Mouse (Mus musculus): ENCODE results near the gene Tnfsf12.
A peak's percentile ranks its signal among the peaks of the same experiment; 100 is the strongest.
"Not testable (repeated sequence)": the region's sequence is repeated elsewhere in the genome, so short reads cannot be mapped to it uniquely, and the experiment has no call there.

Tnfsf12 gene

DNA sequence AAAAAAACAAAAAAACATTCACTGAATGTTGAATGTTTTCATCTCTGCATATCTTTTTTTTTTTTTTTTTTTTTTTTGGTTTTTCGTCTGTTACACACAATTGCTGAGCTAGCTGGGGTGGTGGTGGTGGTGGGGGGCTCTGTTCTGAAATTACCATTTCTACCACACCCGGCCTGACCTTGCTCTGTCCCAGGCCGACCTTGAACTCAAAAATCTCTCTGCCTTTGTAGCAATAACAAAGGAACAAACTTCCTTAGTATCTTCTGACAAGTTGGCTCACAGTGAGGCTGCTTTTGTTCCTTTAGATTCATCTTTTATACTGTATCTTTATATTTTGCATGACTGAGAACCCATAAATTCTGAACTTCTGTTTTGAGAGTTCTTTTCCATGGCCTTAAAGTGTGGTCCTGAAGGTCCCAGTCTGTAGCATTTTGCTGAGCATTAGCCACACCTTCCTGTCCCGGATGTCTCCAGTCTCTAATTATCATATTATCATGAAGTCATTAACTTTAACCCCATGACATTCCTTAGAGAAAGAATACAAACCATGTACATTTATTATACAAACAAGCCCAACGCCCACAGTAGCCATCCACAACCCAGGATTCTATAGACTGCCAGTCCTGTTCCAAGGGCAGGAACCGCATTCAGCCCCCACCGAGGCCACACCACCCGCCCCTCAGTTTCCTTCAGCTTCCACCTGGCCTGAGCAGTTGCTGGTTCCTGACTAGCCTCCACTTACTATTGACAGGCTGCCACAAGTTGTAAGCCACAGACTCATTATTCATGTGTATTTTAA is 8.4 kb upstream of the Tnfsf12 start:
- no peak for DNase-seq (ENCODE audit: low spot score)

DNA sequence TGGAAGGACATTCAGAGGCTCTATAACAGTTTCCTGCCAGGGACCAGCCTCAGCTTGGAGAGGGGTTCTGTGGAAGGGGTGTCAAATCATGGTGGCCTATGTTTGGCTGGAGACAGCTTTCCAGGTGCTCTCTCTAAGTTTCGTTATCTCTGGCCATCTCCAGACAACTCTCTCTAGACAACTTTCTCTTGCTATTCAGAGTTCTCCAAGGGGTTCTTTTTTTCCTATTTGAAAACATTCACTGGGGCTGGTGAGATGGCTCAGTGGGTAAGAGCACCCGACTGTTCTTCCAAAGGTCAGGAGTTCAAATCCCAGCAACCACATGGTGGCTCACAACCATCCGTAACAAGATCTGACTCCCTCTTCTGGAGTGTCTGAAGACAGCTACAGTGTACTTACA is 7.7 kb upstream of the Tnfsf12 start:
- not testable (repeated sequence) for DNase-seq (ENCODE audit: low spot score)

DNA sequence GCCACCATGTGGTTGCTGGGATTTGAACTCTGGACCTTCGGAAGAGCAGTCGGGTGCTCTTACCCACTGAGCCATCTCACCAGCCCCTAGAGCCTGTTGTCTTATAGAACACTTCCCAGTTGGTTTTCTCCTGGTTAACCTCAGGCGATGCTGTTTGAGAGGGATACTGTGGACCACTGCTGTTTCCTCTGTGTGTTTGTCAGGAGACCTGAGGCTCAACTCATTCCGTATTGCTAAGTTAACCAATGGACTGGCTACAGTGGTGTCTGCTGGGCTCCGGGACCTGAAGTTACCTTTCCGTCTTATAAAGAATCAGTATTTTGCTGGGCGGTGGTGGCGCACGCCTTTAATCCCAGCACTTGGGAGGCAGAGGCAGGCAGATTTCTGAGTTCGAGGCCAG is 7.2 kb upstream of the Tnfsf12 start:
- not testable (repeated sequence) for DNase-seq (ENCODE audit: low spot score)

DNA sequence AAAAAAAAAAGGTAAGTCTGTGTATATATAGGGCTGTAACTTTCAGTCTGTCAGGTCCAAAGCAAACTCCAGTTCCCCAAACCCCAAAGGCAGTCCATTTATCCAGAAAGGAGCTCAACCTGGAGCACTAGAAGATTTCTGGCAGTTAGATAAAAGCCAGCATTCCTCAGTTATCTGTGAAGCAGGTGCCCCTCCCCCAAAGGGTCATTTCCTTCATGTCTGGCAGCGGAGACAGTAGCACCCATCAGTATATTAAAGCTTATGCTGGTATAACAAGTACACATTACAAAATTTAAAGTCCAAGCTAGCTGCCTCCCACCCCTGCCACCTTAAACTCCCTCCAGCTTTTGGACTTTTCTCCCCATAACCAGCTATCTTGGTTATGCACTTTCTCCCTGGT is 3.9 kb upstream of the Tnfsf12 start:
- no peak for DNase-seq (ENCODE audit: low spot score)

DNA sequence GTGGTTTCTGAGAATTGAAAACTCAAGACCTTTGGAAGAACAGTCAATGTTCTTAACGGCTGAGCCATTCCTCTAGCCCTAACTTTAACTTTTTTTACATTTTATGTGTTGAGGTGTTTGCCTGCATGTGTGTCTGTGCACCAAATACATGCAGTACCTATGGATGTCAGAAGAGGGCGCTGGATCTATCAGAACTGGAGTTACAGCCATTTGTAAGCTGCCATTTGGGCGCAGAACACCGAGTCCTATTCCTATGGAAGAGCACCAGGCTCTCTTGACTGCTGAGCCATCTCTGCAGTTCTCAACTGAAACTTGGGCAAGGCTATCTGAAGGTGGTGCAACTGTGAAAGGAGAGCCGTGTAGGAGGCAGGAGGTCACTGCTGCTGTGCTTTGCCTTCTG is 2.9 kb upstream of the Tnfsf12 start:
- no peak for DNase-seq (ENCODE audit: low spot score)

DNA sequence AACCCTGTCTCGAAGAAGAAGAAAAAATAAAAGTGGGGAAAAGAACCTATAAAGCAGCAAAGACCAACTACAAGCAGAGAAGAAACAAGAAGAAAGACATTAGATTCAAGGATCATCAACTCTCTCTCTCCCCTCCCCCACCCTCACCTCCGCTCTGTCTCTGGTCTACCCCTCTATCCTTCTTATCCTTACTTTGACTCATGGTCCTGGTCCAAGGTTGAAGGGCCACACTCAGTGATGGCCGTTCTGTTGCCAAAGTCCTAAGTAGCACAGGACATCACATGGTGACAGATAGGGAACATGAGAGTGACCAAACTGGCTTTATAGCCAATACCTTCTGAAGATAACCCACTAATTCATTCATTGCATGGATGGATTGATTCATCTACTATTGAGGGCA is 1.7 kb upstream of the Tnfsf12 start:
- no peak for DNase-seq (ENCODE audit: low spot score)

DNA sequence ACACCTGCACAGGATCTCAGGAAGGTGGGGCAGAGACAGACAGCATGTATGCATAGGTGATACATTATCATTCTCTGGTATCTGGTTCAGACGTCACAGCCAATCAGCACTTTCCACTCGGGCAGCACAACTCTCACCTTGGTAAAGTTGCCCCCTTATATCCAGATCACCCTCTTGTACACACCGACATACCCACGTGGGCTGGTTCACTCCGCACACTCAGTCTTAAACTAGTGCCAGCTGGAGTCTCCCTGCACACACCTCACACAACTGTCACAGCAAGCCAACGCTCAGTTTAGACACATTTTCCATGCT is 646 bp downstream of the Tnfsf12 start:
- DNase-seq (ENCODE audit: low spot score): no peak

DNA sequence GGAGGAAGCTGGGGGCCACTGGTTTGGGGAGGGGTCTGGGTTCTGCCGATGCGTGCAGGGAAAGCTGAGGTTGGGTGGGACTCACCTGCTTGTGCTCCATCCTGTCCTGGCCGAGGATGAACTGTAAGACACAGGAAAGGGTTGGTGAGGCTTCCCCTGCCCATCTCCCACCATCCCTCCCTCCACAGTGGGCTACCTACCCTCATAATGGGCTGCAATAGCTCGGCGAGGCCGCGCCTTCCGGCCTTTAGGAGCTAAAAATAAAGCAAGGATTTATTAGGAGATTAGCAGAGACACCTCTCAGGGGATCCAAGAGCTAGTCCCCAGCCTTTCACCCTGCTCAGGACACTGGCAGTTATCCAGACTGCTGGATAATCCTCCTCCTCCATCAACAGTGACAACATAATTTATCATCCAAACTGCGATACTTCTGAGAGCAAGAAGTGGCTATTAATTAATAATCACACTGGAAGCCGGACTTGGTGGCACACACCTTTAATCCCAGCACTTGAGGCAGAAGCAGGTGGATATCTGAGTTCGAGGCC is 2.2 kb downstream of the Tnfsf12 start:
- DNase-seq (ENCODE audit: low spot score): no peak

DNA sequence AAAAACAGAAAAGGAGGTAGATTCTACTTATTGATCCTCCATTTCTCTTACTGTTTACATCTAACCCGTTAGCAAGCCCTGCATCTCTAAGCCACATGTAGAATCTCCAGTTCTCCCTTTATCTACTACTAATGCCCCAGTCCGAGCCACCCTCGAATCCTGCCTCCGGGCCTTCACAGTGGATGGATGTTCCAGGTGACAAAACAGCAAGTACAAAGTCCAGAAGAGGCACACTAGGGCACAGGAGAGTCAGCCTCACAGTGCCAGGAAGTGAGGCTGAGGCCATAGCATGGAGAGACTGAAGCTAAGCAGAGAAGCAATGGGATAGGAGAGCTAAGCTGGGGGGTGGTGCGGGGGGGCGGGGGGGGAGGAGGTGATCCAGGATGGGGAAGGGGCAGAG is 2.8 kb downstream of the Tnfsf12 start:
- DNase-seq (ENCODE audit: low spot score): no peak

DNA sequence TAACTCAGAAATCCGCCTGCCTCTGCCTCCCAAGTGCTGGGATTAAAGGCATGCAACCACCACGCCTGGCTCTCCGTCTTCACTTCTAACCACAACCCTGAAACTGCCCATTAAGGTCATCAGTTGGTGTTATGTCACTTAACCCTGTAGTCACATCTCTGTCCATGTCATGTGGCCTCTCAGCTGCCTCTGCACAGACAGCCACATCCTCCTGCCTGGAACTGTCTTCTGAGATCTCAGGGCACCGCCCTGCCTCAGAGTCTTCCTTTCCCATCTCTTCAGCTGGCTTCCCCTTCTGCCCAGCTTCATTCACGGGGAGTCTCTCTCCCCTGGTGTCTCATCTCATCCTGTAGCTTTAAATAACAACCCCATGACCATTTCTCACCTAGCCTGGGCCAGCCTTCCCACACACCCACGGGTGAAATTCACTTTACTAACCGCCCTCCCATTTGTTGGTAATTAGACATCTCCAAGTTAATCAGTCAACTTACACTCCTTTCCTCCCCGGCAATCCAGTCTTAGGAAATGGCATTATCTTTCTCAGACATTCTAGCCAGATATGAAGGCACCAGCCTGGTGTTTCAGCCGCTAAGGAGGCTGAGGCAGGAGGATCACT is 3.3 kb downstream of the Tnfsf12 start:
- DNase-seq (ENCODE audit: low spot score): no peak

DNA sequence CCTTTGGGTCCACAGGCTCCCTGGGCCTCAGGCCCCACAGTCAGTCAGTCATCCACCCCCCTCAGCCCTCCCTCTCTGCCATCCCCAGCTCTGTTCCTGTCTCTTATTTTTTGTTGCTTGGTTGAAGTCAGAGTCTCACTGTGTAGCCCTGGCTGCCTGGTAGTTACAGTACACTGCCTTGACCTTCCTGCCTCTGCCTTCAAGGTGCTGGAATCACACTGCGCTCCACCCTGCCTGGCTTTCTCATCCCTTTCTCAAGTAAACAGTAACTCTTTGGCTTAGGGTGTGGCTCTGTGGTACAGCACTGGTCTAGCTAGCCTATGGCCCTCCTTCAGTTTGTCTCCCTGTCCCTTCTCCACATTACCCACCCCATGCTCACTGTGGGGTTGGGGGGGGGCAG is 5.8 kb downstream of the Tnfsf12 start:
- no peak for DNase-seq (ENCODE audit: low spot score)

DNA sequence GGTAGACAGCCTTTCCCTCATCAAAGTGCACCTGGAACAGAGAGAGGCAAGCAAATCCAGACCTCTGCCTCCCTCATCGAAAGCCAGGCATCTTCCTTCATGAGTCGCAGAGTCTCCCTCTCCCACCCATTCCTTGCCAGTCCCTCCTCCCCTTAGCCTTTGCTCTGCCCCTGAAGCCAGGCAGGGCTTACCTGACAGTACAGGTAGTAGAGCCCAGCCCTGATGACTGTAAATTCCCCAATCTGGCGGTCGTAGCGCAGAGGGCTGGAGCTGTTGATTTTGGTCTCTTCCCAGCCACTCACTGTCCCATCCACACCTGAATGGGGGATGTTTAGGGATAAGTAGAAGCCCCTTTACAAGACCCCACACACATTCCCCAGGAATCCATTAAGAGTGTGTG is 8.6 kb downstream of the Tnfsf12 start:
- no peak for DNase-seq (ENCODE audit: low spot score)

DNA sequence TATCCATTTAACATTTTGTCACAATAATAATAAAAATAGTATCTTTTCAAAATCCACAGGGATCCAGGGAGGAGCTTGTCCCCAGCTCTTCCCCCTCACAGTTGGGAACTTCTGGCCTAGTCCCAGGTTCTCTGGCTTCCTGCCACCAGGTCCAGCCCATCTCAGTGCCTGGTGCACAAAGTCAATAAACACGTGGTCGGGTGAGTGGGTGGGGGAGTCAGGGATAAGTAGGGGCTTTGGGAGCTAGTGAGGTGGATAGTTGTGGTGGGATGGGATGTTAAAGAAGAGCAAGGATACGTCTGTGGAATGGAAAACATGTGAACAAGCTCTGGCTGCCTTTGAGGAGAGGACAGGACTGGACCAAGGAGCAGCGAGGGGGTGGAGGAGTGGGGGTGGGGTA is 9.3 kb downstream of the Tnfsf12 start:
- no peak for DNase-seq (ENCODE audit: low spot score)

DNA sequence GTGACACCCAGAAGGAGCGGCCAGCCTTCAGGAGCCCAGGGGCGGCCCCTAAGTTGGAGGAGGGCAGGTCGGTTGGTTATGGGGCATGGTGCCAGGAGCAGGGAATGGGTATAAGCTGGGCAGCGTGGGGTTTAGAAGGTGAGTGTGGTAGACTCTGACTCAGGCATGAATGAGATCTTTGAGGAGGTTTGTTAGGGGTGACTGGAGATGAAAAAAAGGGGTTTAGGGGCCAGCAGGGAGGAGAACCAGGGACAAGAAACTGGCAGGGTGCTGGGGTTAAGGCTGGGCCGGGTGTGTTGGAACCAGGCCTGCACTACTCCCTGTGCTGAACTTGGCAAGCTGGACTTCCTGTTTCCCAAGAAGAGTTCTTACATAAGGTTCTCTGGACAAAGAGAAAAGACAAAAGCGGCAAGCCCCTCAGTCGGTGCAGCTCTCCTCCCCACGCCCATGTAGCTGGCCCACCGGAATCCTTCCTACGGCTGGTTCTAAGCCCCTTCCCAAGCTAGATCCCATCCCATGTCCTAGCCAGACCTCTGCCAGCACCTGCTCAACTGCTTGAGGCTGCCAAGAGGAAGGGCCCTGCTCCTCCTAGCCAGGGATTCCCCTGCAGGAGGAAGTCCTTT is 10.0 kb downstream of the Tnfsf12 start, which contains the start of gene Tnfsf13:
Tnfsf13 (minus strand) TSS at position 259 of the 623 bp plus-strand sequence.
- DNase-seq (ENCODE audit: low spot score): no peak

DNA sequence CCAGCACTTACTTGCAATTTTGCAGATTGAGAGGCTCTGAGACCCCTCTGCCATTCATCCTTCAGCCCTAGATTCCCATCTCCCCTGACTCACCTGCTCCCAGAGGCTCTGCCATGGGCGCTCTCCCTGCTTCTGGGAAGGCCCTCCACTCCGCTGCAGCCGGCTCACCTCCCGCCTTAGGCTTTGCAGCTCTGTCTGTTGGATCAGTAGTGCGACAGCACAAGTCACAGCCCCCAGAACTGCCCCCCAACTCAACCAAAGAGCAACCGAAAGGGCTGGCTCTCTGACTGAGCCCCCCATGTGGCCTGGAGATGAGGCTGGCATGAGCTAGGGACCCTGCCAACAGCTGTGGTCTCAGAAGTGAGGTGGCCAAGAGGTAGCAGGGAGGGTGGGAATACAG is 10.7 kb downstream of the Tnfsf12 start:
- DNase-seq (ENCODE audit: low spot score): no peak

DNA sequence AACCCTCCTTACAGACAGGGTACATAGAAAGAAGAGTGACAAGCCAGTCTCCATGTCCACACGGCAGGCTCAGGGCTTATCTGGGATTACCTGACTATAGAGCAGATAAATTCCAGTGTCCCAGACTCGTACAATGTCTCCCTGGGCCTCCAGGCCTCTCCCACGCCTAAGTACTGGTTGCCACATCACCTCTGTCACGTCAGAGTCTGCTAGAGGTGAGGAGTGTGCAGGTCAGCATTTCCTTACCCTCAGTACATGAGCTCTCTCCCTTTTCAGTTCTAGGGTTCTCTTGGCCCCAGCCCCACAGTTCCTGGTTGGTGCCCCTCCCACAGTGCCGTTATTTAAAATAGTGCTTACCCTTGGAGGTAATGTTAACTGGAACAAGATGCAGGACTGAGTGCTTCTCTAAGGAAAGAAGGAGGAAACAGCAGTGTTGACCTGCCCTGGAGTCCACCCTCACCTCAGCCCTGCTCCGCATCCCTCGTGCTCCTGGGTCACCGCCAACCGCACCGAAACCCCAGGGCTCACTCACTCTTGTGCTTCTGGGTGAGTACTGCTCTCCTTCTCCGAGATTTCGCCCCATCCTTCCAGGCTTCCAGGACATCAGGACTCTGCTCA is 11.4 kb downstream of the Tnfsf12 start:
- DNase-seq (ENCODE audit: low spot score): no peak

DNA sequence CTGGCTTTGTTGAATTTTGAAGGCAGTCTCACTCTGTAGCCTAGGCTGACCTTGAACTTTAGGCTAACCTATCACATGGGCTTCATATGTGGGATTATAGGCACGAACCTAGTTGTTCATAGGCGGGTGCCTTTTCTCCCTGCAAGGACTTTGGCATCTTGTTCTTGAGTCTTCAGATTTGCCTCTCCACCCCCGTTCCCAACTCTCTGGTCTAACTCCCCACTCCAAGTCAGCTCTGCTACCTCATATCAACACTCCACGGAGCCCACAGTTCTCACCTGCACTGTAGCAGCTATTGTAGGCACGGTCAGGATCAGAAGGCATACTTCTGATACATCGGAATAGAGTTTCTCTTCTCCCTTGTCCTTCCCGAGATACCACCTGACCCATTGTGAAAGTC is 12.1 kb downstream of the Tnfsf12 start:
- no peak for DNase-seq (ENCODE audit: low spot score)

DNA sequence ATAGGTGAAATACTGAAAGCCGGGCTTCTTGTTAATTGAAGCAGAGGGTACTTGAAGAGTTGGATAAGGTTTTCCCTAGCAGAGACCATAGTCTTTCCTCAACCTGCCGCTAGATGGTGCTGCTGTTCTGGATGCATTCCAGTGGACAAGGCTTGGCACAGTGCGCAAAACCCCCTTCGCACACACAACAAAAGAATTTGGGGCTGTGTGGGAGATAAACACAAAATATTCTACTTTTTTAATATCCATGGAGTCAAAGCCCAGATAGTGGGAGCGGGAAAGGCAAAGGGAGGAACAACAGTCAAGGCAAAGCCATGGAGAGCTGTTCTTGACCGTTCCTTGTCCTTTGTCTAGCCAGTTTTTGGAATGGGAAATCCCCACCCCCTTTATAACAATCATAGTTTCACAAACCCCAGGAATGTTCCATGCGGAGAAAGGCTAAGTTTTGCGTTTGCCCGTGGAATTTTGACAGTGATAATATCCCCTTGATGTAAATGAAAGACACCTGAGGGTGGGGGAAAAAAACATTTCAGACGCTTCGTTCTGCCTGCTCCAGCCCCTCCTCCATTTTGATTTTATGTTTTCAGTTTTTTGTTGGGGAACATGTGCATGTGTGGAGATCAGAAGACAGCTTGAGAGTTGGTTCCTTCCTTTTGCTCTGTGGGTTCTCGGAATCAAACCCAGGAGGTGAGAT is 12.7 kb downstream of the Tnfsf12 start:
- peak; percentile 97 for DNase-seq (ENCODE audit: low spot score)

DNA sequence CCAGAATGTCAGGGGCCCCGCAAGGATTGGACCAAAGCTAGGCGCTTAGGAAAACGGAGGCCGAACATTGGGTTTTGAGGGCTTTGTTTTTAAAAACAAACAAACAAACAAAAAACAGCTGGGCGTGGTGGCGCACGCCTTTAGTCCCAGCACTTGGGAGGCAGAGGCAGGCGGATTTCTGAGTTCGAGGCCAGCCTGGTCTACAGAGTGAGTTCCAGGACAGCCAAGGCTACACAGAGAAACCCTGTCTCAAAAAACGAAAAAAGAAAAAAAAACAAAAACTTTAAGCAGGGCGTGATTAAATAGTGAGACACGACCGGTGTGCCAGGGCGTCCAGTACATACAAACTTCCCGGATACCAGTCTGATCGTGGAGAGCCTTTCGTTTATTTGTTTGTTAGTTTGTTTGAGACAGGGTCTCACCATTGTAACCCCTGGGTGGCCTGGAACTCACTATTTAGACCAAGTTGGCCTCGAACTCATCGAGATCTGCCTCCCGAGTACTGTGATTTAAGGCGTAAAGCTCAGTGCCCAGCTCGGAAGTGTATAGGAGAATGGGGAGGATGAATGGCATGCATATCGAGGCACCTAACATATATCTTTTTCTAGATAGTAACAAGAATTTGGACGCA is 13.3 kb downstream of the Tnfsf12 start:
- no peak for DNase-seq (ENCODE audit: low spot score)

DNA sequence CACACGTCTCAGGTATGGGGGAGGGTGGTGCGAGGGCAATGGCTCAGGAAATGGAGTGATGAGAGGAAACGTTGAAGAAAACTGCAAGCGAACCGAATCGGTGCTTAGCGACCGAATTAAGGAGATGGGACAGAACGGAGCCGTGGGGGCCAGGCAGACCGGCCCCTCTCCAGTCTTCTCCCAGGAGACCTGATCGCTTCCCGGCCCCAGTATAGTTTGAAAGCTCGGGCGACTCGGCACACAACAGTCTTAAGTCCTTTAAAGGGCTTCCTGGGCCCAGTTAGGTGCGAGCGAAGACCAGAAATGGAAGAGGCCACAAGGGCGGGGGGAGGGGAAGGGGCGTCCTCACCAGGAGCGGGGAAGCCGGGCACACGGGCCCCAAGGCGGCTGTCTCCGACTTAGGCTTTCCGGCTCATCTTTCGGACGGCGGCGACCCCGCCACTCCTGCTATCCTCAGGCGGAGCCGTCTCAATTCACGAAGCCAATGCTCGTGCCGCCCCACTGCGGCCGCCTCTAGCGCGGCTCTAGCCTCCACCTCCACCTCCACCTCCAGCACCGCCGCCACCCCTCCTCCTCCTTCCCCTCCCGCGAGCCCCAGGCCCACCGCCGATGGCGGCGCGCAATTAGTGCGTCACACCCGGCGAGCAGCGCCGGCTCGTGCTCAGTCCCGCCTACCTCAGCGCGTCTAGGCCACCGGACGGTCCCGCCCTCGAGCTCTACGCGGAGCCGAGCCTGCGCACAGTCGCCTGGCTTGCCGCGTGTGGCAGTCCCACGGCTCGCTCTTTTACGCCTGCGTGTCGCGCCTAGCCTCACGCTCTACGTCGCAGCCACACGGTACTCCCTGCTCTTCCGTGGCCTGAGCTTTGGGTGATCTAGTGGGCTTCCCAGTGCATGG is 14.1 kb downstream of the Tnfsf12 start, which contains the start of gene Senp3:
Senp3 (minus strand) TSS at position 771 of the 895 bp plus-strand sequence.
- peak; percentile 97 for DNase-seq (ENCODE audit: low spot score)

Measured in retina, embryonic 14.5 days (tissue).